Mouse (Mus musculus) limb, embryonic 14.5 days (tissue): ENCODE measurements around the gene Wdr81. TPM values are rescaled to one million over a fixed set of nuclear protein-coding genes. Genes with fewer than 3 reads are reported as not detected.

ENCODE experiments used
- ATAC-seq: fragments of 200-750 bp; cut with Nextera tagmentation; 2 replicates; pipeline ENCODE4 v1.8.0; 2017; ENCODE audit warnings: low read depth, moderate number of reproducible peaks, moderate TSS enrichment; ENCODE audit not compliant: low FRiP score
- DNase-seq: peaks from one replicate; pipeline ENCODE4 v3.0.0-alpha.2; 2015; ENCODE audit warnings: low spot score
- H3K27ac ChIP-seq: fragments of 300-500 bp; sonication (generic); replicated peaks from 2 replicates; pipeline ENCODE4 v1.5.1; 2014; ENCODE audit warnings: low read depth, mild to moderate bottlenecking, low read length, moderate library complexity, mixed read lengths
- H3K27me3 ChIP-seq: fragments of 300-500 bp; sonication (generic); 2 replicates; pipeline ENCODE4 v1.6.1; 2014; ENCODE audit warnings: low read length, mixed read lengths; ENCODE audit not compliant: control insufficient read depth, insufficient read depth
- H3K36me3 ChIP-seq: fragments of 300-500 bp; sonication (generic); 2 replicates; pipeline ENCODE4 v1.6.1; 2014; ENCODE audit warnings: mild to moderate bottlenecking, low read length, moderate library complexity, mixed read lengths; ENCODE audit not compliant: control insufficient read depth, insufficient read depth
- H3K4me1 ChIP-seq: fragments of 300-500 bp; sonication (generic); 2 replicates; pipeline ENCODE4 v1.6.1; 2014; ENCODE audit warnings: antibody characterized with exemption, low read length, mixed read lengths; ENCODE audit not compliant: control insufficient read depth, insufficient read depth
- H3K4me2 ChIP-seq: fragments of 300-500 bp; sonication (generic); replicated peaks from 2 replicates; pipeline ENCODE4 v1.6.1; 2014; ENCODE audit warnings: low read depth, mild to moderate bottlenecking, low read length, moderate library complexity; ENCODE audit not compliant: severe bottlenecking
- H3K4me3 ChIP-seq: fragments of 300-500 bp; sonication (generic); replicated peaks from 2 replicates; pipeline ENCODE4 v1.5.1; 2014; ENCODE audit warnings: low read length
- H3K9ac ChIP-seq: fragments of 300-500 bp; sonication (generic); 2 replicates; pipeline ENCODE4 v1.6.1; 2014; ENCODE audit warnings: mild to moderate bottlenecking, low read depth, low read length, moderate library complexity; ENCODE audit not compliant: severe bottlenecking
- H3K9me3 ChIP-seq: fragments of 300-500 bp; sonication (generic); 2 replicates; pipeline ENCODE4 v1.6.1; 2016; ENCODE audit warnings: low read length; ENCODE audit not compliant: control insufficient read depth
- POLR2A ChIP-seq: fragments of 200-500 bp; IDR thresholded peaks from 2 replicates; pipeline ENCODE4 v1.8.0; 2012; ENCODE audit warnings: inconsistent platforms, mild to moderate bottlenecking, moderate library complexity, borderline replicate concordance; ENCODE audit not compliant: insufficient read depth, insufficient read length; ENCODE audit errors: extremely low read depth
- WGBS: fragments of 180-500 bp; shearing (Covaris S2); extraction: QIAGEN DNeasy Blood & Tissue Kit; methylation state at CpG from one replicate; pipeline ENCODE4 v1.1.7; 2014; 5-methylcytosine and 5-hydroxymethylcytosine counted together
- microRNA counts: library from miRNA; unstranded; fragments of <30 nt; microRNA quantifications from one replicate; lab custom pipeline; 2016
- microRNA-seq: library from miRNA; unstranded; fragments of <30 nt; microRNA quantifications from one replicate; pipeline ENCODE4, GENCODE M21; 2016
- polyA plus RNA-seq, 2 experiments: library from polyadenylated mRNA; depleted of rRNA in 1 of 2; stranded (reverse) in 1 of 2; unstranded in 1 of 2; fragments of >200 nt; fragmentation: Nextera tagmentation in 1 of 2; extraction: Ambion mirVana in 1 of 2; gene quantifications; 2 replicates each; pipeline versions ENCODE4 v1.2.1 to v1.2.3; 2012 to 2014

Wdr81 gene
- polyA plus RNA-seq, 2 experiments: 6.6 to 9.0 TPM

DNA sequence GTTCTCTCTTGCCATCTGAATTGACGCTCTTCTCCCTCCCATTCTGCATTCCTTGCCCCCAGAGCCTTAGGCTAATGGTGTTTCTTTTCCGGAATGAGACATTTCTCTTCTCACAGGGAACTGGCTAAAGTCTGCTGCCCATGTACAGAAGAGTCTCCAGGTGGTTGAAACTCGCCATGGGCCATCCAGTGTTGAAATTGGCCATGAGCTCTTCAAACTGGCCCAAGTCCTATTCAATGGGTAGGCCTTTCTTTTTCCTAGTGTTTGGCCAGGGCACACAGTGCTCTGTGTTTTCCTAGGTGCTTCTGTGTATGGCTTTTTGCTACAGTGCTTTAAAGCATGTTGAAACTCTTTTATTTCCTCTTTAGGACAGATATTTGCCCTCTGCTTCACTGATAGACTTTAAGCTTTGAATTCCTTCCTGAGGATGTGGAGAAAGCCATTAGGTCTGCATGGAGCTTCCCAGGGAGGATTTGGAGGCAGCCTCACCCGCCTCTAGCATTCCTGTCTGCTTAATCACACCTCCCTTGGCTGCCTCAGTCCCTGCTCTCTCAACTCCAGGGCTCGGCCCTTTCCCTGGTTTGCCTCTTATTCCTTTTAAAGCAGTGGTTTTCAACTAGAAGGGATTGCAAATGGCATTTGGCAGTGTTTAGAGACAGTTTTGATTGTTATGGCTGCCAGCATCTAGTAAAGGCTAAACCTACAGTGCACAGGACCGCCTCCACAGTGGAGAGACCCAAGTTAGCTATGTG is 51.0 kb downstream of the Wdr81 start:
- Histone ChIP-seq H3K27me3 (no peaks in the 10 kb centered on the region), H3K4me3 (no peak overlapping the region), H3K36me3 (peaks cover 10% of the 10 kb centered on the region), H3K4me2 (no peak overlapping the region), H3K27ac (no peak overlapping the region), H3K4me1 (no peaks in the 10 kb centered on the region), H3K9me3 (no peaks in the 10 kb centered on the region), H3K9ac (no peak overlapping the region)
- no peak for ATAC-seq
- TF ChIP-seq POLR2A: no peak
- 65% methylated on average over 6 of the region's 6 CpGs for WGBS
- no peak for DNase-seq

GRCm38 (mm10) chr11:75402271-75402690 is 52.2 kb downstream of the Wdr81 start:
- DNase-seq (peak; percentile 78), ATAC-seq (peak; percentile 82)
- no peak overlapping the region for H3K9ac ChIP-seq
- H3K4me2 ChIP-seq: no peak overlapping the region
- H3K36me3 ChIP-seq: peaks cover 10% of the 10 kb centered on the region
- H3K27me3 ChIP-seq: no peaks in the 10 kb centered on the region
- H3K9me3 ChIP-seq: no peaks in the 10 kb centered on the region
- no peak overlapping the region for H3K4me3 ChIP-seq
- H3K27ac ChIP-seq: no peak overlapping the region
- H3K4me1 ChIP-seq: no peaks in the 10 kb centered on the region
- 52% methylated on average over 5 of the region's 5 CpGs for WGBS
- TF ChIP-seq POLR2A: no peak

DNA sequence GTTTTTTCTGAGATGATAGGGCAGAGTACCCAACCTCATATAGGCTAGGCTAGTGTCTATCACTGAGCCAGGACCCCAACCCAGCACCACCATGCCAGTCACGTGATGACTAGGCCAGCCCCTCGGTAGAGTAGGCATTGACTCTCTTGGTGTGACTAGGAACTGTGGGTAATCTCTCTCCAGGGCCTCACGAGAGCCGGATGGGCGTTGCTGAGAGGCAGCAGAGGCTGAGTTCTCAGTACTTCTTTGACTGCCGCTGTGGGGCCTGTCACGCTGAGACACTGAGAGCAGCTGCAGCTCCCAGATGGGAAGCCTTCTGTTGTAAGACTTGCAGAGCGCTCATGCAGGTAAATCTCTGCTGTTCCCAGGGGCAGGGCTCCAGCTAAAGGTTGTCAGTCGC is 54.4 kb downstream of the Wdr81 start:
- TF ChIP-seq POLR2A: no peak
- no peaks in the 10 kb centered on the region for H3K27me3 ChIP-seq
- H3K4me2 ChIP-seq: no peak overlapping the region
- DNase-seq (no peak), ATAC-seq (no peak)
- no peak overlapping the region for H3K9ac ChIP-seq
- H3K27ac ChIP-seq: no peak overlapping the region
- H3K4me3 ChIP-seq: no peak overlapping the region
- WGBS: 78% methylated on average over 9 of the region's 9 CpGs
- no peaks in the 10 kb centered on the region for H3K4me1 ChIP-seq
- H3K36me3 ChIP-seq: peaks cover 10% of the 10 kb centered on the region
- no peaks in the 10 kb centered on the region for H3K9me3 ChIP-seq

- Histone ChIP-seq H3K27me3 (no peaks in the 10 kb centered on the region), H3K4me2 (no peak overlapping the region), H3K4me1 (no peaks in the 10 kb centered on the region), H3K27ac (no peak overlapping the region), H3K9me3 (no peaks in the 10 kb centered on the region), H3K4me3 (no peak overlapping the region), H3K9ac (no peak overlapping the region), H3K36me3 (peaks cover 10% of the 10 kb centered on the region)
- ATAC-seq: no peak
- no peak for DNase-seq
- WGBS: 83% methylated on average over 11 of the region's 11 CpGs
- no peak for TF ChIP-seq POLR2A
These were observed 55.1 kb downstream of the Wdr81 start for GRCm38 (mm10) chr11:75399411-75399841.

- H3K9ac ChIP-seq: no peak overlapping the region
- H3K27me3 ChIP-seq: no peaks in the 10 kb centered on the region
- ATAC-seq: no peak
- H3K9me3 ChIP-seq: no peaks in the 10 kb centered on the region
- H3K4me3 ChIP-seq: no peak overlapping the region
- 67% methylated on average over 7 of the region's 7 CpGs for WGBS
- no peak overlapping the region for H3K27ac ChIP-seq
- peaks cover 10% of the 10 kb centered on the region for H3K36me3 ChIP-seq
- no peak overlapping the region for H3K4me2 ChIP-seq
- no peaks in the 10 kb centered on the region for H3K4me1 ChIP-seq
- no peak for TF ChIP-seq POLR2A
- no peak for DNase-seq
These were observed 57.1 kb downstream of the Wdr81 start for GRCm38 (mm10) chr11:75397452-75397851.

DNA sequence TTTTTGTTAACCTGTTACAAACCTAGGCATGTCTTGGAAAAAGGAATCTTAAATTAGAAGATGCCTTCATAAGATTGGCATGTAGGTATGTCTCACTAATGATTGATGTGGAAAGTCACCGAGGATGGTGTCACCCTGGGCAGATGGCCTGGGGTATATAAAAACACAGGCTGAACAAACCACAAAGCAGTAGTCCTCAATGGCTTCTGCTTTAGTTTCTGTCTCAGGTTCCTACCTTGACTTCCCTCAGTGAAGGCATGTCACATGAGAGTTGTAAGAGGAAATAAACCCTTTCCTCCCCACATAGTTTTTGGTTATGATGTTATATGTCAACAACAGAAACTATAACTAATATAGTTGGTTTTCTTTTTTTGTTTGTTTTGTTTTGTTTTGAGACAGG is 58.9 kb downstream of the Wdr81 start:
- no peak overlapping the region for H3K4me2 ChIP-seq
- no peaks in the 10 kb centered on the region for H3K27me3 ChIP-seq
- no peak for TF ChIP-seq POLR2A
- no peak overlapping the region for H3K27ac ChIP-seq
- no peak overlapping the region for H3K4me3 ChIP-seq
- H3K9ac ChIP-seq: no peak overlapping the region
- H3K4me1 ChIP-seq: no peaks in the 10 kb centered on the region
- DNase-seq (no peak), ATAC-seq (no peak)
- peaks cover 7% of the 10 kb centered on the region; the same call in 1 of the 2 replicates for H3K36me3 ChIP-seq
- no peaks in the 10 kb centered on the region for H3K9me3 ChIP-seq
- WGBS: 85% methylated on average over 1 of the region's 1 CpGs

MicroRNAs within 50 kb of the gene (microRNA counts, 519-probe panel; counts per million panel counts)
- 4,398 counts per million, percentile 88 among the panel's probes with 10 or more counts for microRNA mmu-miR-22 (lab: Ali Mortazavi, UCI)

Small RNA genes within 50 kb of the gene (microRNA-seq; reads per million reads assigned to microRNA genes)
- 4,140 reads per million, percentile 87 among the genes with 10 or more reads in this experiment for gene Mir22

Other genes starting within 250 kb of the Wdr81 start
- gene Rpa1, start 106.4 kb downstream of the Wdr81 start, polyA plus RNA-seq (2012; rRNA removed): 79.9 and 80.3 TPM in 2 replicates
- gene Rpa1, start 106.4 kb downstream of the Wdr81 start, polyA plus RNA-seq (2014; fragmentation: Nextera tagmentation; extraction: Ambion mirVana): 92.7 and 96.3 TPM in 2 replicates
- gene Smyd4, start 106.3 kb downstream of the Wdr81 start, polyA plus RNA-seq (2012; rRNA removed): 7.2 and 7.9 TPM in 2 replicates
- gene Smyd4, start 106.3 kb downstream of the Wdr81 start, polyA plus RNA-seq (2014; fragmentation: Nextera tagmentation; extraction: Ambion mirVana): 11.6 and 12.9 TPM in 2 replicates
- 160 and 176 TPM in 2 replicates for gene Serpinf1, start 32.0 kb downstream of the Wdr81 start, polyA plus RNA-seq (2012; rRNA removed)
- 267 and 276 TPM in 2 replicates for gene Serpinf1, start 32.0 kb downstream of the Wdr81 start, polyA plus RNA-seq (2014; fragmentation: Nextera tagmentation; extraction: Ambion mirVana)
- 0.53 and 0.59 TPM in 2 replicates for gene Serpinf2, start 15.1 kb downstream of the Wdr81 start, polyA plus RNA-seq (2012; rRNA removed)
- not detected in 2 replicates for gene Serpinf2, start 15.1 kb downstream of the Wdr81 start, polyA plus RNA-seq (2014; fragmentation: Nextera tagmentation; extraction: Ambion mirVana)
- 15.0 and 15.5 TPM in 2 replicates for gene Tlcd2, start 7.0 kb upstream of the Wdr81 start, polyA plus RNA-seq (2012; rRNA removed)
- gene Tlcd2, start 7.0 kb upstream of the Wdr81 start, polyA plus RNA-seq (2014; fragmentation: Nextera tagmentation; extraction: Ambion mirVana): 19.5 and 25.2 TPM in 2 replicates
- 123 and 136 TPM in 2 replicates for gene Prpf8, start 32.1 kb upstream of the Wdr81 start, polyA plus RNA-seq (2012; rRNA removed)
- 85.9 and 92.5 TPM in 2 replicates for gene Prpf8, start 32.1 kb upstream of the Wdr81 start, polyA plus RNA-seq (2014; fragmentation: Nextera tagmentation; extraction: Ambion mirVana)
- 0.98 and 0.99 TPM in 2 replicates for gene Rilp, start 55.4 kb upstream of the Wdr81 start, polyA plus RNA-seq (2012; rRNA removed)
- gene Rilp, start 55.4 kb upstream of the Wdr81 start, polyA plus RNA-seq (2014; fragmentation: Nextera tagmentation; extraction: Ambion mirVana): 0.36 and 0.58 TPM in 2 replicates
- 8.5 and 11.2 TPM in 2 replicates for gene Scarf1, start 58.8 kb upstream of the Wdr81 start, polyA plus RNA-seq (2012; rRNA removed)
- gene Scarf1, start 58.8 kb upstream of the Wdr81 start, polyA plus RNA-seq (2014; fragmentation: Nextera tagmentation; extraction: Ambion mirVana): 5.4 and 6.0 TPM in 2 replicates
- 5.8 and 6.8 TPM in 2 replicates for gene Slc43a2, start 77.0 kb upstream of the Wdr81 start, polyA plus RNA-seq (2012; rRNA removed)
- 3.5 and 3.8 TPM in 2 replicates for gene Slc43a2, start 77.0 kb upstream of the Wdr81 start, polyA plus RNA-seq (2014; fragmentation: Nextera tagmentation; extraction: Ambion mirVana)
- 75.7 and 80.3 TPM in 2 replicates for gene Pitpna, start 133.4 kb upstream of the Wdr81 start, polyA plus RNA-seq (2012; rRNA removed)
- gene Pitpna, start 133.4 kb upstream of the Wdr81 start, polyA plus RNA-seq (2014; fragmentation: Nextera tagmentation; extraction: Ambion mirVana): 78.6 and 80.4 TPM in 2 replicates
- 32.0 and 35.2 TPM in 2 replicates for gene Inpp5k, start 176.3 kb upstream of the Wdr81 start, polyA plus RNA-seq (2012; rRNA removed)
- 24.6 and 30.4 TPM in 2 replicates for gene Inpp5k, start 176.3 kb upstream of the Wdr81 start, polyA plus RNA-seq (2014; fragmentation: Nextera tagmentation; extraction: Ambion mirVana)
- 53.4 and 54.2 TPM in 2 replicates for gene Myo1c, start 195.8 kb upstream of the Wdr81 start, polyA plus RNA-seq (2012; rRNA removed)
- 44.2 and 44.3 TPM in 2 replicates for gene Myo1c, start 195.8 kb upstream of the Wdr81 start, polyA plus RNA-seq (2014; fragmentation: Nextera tagmentation; extraction: Ambion mirVana)
- 78.2 and 84.3 TPM in 2 replicates for gene Crk, start 224.5 kb upstream of the Wdr81 start, polyA plus RNA-seq (2012; rRNA removed)
- gene Crk, start 224.5 kb upstream of the Wdr81 start, polyA plus RNA-seq (2014; fragmentation: Nextera tagmentation; extraction: Ambion mirVana): 103 and 110 TPM in 2 replicates